Mouse (Mus musculus) Patski (cell line): ENCODE measurements around the gene Xndc1. TPM values are rescaled to one million over a fixed set of nuclear protein-coding genes. Genes with fewer than 3 reads are reported as not detected.

Experiments
- ATAC-seq: fragments of 100-300 bp; one replicate; pipeline ENCODE4 v1.8.0; 2021
- CTCF ChIA-PET: fragments of 350-600 bp; sonication (Branson Sonifier 250); formaldehyde crosslinking; loops from one replicate; lab custom pipeline; 2022; ENCODE audit warnings: inconsistent platforms; lab: Charles Lee
- POLR2A ChIA-PET: fragments of 350-600 bp; sonication (Branson Sonifier 250); formaldehyde crosslinking; loops from one replicate; lab custom pipeline; 2022; ENCODE audit warnings: antibody characterized with exemption, inconsistent platforms; lab: Charles Lee
- DNase-seq: peaks from one replicate; pipeline ENCODE4 v3.0.0-alpha.2; 2011; ENCODE audit warnings: low read depth, low spot score
- H3K27me3 ChIP-seq: fragments of 371-371 bp; one replicate; pipeline ENCODE4 v1.5.1; 2021
- CTCF ChIP-seq: fragments of 100-300 bp; IDR thresholded peaks from one replicate; pipeline ENCODE4 v1.5.1; 2021
- in situ Hi-C: fragments of 300-500 bp; cut with MboI; formaldehyde crosslinking; loops from 3 replicates; pipeline ENCODE4 v1.11.1; 2018; ENCODE audit warnings: low pct_unique_long_range_greater_than_20kb, mixed read lengths
- polyA plus RNA-seq: library from polyadenylated mRNA; unstranded; gene quantifications from one replicate; pipeline ENCODE4 v1.2.3, GENCODE M21; 2021

Gene Xndc1
- polyA plus RNA-seq, 1 experiment from 2014 or later: 13.1 TPM

- POLR2A ChIA-PET: no interaction called here
These were observed 15.0 kb downstream of the Xndc1 start for GRCm38 (mm10) chr7:102080311-102080710.

DNA sequence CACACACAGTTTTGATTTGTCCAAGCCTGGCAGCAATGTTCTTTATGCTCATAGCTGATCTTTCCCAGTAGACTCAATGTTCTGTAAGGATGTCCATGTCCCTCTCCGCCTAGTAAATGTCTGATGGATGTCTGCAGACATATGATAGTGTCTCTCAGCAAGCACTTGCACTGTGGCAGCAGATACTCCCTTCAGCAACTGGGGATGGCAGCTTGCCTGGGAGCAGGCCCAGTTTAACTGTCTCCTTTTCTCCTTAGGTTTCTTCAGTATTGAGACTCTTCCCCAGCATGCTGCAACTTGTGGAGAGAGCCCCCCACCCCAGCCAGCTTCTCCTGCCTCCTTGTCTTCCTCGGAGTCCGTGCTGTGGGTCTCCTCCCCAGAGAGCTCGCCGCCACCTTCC lies 16.5 kb downstream of the Xndc1 start:
- DNase-seq (no peak), ATAC-seq (no peak)
- H3K27me3 ChIP-seq: no peaks in the 10 kb centered on the region
- no peak for TF ChIP-seq CTCF
- CTCF ChIA-PET: interaction anchor here (1.3 kb wide), 1 partner anchor 156 kb away, joined by 3 read pairs; no protein-coding TSS in a partner anchor
- in situ Hi-C loops: no loop called here
- POLR2A ChIA-PET: no interaction called here

More at GRCm38 (mm10) chr7:102080311-102080710, 15.0 kb downstream of the Xndc1 start:
- no peaks in the 10 kb centered on the region for H3K27me3 ChIP-seq
- ATAC-seq (no peak), DNase-seq (no peak)
- TF ChIP-seq CTCF: no peak
- CTCF ChIA-PET: interaction anchor here (1.1 kb wide), 1 partner anchor 21 kb away, joined by 3 read pairs; no protein-coding TSS in a partner anchor
- in situ Hi-C loops: no loop called here

- CTCF ChIA-PET: no interaction called here
- no peaks in the 10 kb centered on the region for H3K27me3 ChIP-seq
- in situ Hi-C loops: no loop called here
These were observed 17.5 kb downstream of the Xndc1 start, which contains the start of gene Trpc2 for GRCm38 (mm10) chr7:102082816-102083215. Gene Trpc2 (plus strand): TSS chr7:102083116.

GRCm38 (mm10) chr7:102084041-102084696 lies 18.9 kb downstream of the Xndc1 start:
- in situ Hi-C loops: no loop called here
- ATAC-seq: no peak
- POLR2A ChIA-PET: no interaction called here
- no peak for DNase-seq
- H3K27me3 ChIP-seq: no peaks in the 10 kb centered on the region
- no peak for TF ChIP-seq CTCF
- CTCF ChIA-PET: no interaction called here

More at GRCm38 (mm10) chr7:102082816-102083215, 17.5 kb downstream of the Xndc1 start, which contains the start of gene Trpc2:
- no peak for ATAC-seq
- POLR2A ChIA-PET: no interaction called here
- no peak for DNase-seq
- TF ChIP-seq CTCF: no peak

DNA sequence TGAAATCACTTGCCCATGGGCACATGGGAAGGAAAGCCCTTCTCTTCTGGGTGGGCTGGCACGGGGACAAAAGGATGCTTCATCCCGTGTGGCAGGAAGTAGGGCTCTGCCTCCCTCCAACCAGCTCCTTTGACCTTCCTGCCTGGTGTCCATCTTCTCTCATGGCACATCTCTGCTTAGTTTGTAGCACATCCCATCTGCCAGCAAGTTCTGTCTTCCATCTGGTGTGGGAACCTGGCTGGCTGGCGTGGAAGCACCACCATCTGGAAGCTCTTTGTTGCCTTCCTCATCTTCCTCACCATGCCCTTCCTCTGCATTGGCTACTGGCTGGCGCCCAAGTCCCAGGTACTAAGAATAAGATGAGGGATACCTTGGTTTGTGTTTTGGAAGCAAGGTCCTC lies 22.0 kb downstream of the Xndc1 start:
- in situ Hi-C loops: no loop called here
- DNase-seq (no peak), ATAC-seq (no peak)
- H3K27me3 ChIP-seq: no peaks in the 10 kb centered on the region
- ChIA-PET POLR2A (interaction anchor here (0.6 kb wide), 1 partner anchor 60 kb away, joined by 3 read pairs; no protein-coding TSS in a partner anchor), CTCF (interaction anchor here (1.0 to 1.4 kb wide), 2 partner anchors 13 to 20 kb away, joined by 3 read pairs; no protein-coding TSS in a partner anchor)
- TF ChIP-seq CTCF: no peak

DNA sequence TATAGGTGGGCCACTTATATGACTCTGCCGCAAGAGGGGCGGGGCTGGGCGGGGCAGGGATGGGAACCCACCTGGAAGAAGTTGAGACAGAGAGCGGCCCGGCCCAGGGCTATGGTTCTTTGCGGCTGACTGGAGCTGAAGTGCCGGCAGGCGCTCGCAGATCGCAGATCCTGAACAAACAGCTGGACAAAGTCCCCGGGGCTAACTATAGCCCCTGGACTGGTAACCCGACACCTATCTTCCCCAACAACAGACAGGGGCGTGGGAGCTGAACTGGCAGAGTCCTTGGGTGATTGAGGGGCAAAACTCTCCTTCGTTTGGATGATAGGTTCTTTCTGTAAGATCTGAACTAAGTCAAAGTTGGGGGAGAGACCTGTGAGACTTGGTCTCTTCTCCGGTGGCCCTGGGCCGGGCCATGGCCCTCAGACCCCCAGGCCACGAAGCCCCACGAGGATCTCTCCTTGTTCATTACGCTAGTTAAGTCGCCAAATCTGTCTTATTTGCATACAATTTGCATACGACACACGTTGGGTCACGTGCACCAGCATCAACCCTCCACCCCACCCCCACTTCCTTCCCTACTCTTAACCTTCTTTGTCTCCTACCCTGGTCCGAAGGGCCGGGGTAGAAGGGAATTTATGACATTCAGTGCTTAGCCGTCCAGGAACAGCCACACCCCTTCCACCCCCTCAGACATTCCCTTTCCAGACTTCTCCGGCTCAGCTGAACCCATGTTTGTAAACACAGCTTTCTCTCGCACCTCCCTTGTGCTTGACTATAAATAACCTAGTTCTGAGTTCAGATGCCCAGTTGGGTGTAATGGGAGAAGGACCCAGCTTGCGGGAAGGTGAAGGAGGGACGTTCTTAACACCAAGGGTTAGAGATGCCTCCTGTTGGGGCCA lies 34.7 kb downstream of the Xndc1 start:
- no peaks in the 10 kb centered on the region for H3K27me3 ChIP-seq
- ChIA-PET CTCF (interaction anchor here (0.6 kb wide), 1 partner anchor 12 kb away, joined by 3 read pairs; no protein-coding TSS in a partner anchor), POLR2A (interaction anchor here (0.7 kb wide), 1 partner anchor 41 kb away, joined by 3 read pairs; no protein-coding TSS in a partner anchor)
- TF ChIP-seq CTCF: no peak
- in situ Hi-C loops: no loop called here
- ATAC-seq (no peak), DNase-seq (no peak)

DNA sequence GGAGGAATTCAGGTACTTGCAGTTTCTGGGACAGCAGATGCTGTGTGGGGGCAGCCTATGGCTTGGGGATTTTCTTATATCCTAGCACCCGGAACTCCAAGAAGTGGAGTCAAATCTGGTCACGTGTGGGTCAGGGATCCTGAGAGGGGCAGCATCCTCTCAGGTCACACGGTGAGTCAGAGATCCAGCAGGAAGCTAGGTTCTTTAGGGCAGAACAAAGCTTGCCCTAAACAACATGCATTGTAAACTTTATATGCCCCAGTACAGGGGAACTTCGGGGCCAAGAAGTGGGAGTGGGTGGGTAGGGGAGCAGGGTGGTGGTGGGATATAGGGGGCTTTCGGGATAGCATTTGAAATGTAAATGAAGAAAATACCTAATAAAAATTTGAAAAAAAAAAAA lies 35.6 kb downstream of the Xndc1 start:
- ATAC-seq (no peak), DNase-seq (no peak)
- no peaks in the 10 kb centered on the region for H3K27me3 ChIP-seq
- in situ Hi-C loops: no loop called here
- TF ChIP-seq CTCF: no peak
- POLR2A ChIA-PET: interaction anchor here (0.5 kb wide), 1 partner anchor 44 kb away, joined by 4 read pairs; no protein-coding TSS in a partner anchor
- CTCF ChIA-PET: interaction anchor here (0.6 kb wide), 1 partner anchor 13 kb away, joined by 3 read pairs; no protein-coding TSS in a partner anchor

DNA sequence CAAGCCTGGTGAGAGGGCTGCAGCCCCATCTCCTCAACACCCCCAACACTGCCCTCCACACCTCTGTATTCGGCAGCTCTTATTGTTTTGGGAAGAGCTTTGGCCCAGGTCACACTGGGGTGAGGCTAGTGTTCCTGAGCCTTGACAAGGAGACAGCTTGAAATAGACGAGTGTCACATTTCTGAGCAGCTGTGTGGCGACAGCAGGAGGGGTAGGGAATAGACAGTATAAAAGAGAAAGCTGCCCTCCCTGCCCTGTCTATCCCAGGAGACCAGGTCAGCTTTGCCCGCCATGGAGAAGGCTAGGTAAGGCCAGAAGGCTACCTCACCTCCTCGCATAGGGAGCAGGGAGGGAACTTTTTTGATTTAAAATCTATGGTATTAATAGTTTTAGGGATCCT lies 36.2 kb downstream of the Xndc1 start, which contains the start of gene Art1:
Gene Art1, plus strand, starts transcription at position 257 of the 400 bp plus-strand sequence.
- ChIA-PET CTCF (no interaction called here), POLR2A (interaction anchor here (0.5 to 0.7 kb wide), 2 partner anchors 45 to 80 kb away, joined by 4 read pairs; no protein-coding TSS in a partner anchor)
- in situ Hi-C loops: no loop called here
- no peaks in the 10 kb centered on the region for H3K27me3 ChIP-seq
- no peak for ATAC-seq
- no peak for TF ChIP-seq CTCF
- DNase-seq: no peak

DNA sequence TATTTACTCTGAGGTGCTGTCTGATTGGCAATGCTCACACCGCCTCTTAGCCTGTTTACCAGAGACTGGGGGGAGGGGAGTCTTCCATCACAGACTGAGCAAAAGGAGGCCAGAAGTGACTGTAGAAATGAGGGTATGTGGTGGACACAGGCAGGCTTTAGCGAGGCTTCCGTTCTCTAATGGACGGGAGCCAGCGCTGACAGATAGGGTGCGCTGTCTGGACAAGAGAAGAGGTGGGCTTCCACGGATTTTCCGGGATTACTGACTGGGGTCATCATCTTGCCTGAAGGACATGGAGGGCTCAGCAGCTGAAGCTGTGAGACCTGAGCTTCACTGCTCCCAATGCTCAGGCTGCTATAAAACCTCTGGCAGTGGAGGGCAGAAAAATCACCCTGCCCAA lies 36.9 kb downstream of the Xndc1 start:
- no peak for DNase-seq
- ChIA-PET CTCF (no interaction called here), POLR2A (interaction anchor here (0.7 kb wide), 1 partner anchor 79 kb away, joined by 4 read pairs; no protein-coding TSS in a partner anchor)
- TF ChIP-seq CTCF: no peak
- no peaks in the 10 kb centered on the region for H3K27me3 ChIP-seq
- ATAC-seq: no peak
- in situ Hi-C loops: no loop called here

DNA sequence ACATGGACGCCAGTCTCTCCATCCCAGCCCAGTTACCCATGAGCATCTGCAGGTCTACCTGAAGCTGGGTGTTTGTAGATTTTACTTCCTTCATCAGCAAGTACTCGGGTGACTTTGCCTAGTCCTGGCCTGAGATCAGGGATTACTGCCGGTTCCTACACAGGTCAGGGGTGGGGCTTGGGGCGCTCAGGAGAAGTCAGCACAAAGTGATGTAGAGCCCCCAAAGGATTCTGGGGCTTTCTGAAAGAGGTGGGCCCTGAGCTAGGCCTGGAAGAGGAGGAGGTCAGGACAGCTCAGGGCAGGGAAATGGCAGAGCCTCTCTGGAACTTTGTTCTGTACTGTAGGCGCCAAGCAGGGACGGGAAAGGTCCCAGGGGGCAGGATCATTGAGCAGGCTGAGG lies 37.4 kb downstream of the Xndc1 start:
- CTCF ChIA-PET: no interaction called here
- no peak for TF ChIP-seq CTCF
- ATAC-seq (no peak), DNase-seq (no peak)
- in situ Hi-C loops: no loop called here
- H3K27me3 ChIP-seq: no peaks in the 10 kb centered on the region
- POLR2A ChIA-PET: no interaction called here
